Mouse (Mus musculus) olfactory bulb, adult 2 months (tissue): ENCODE measurements around the gene Ager. TPM values are rescaled to one million over a fixed set of nuclear protein-coding genes. Genes with fewer than 3 reads are reported as not detected.
A peak's percentile ranks its signal among the peaks of the same experiment; 100 is the strongest.

Experiments used
- H3K27ac ChIP-seq: fragments of 200-500 bp; 2 replicates; pipeline ENCODE4 v1.5.1; 2012; ENCODE audit warnings: low read depth, low read length; ENCODE audit not compliant: insufficient read depth
- H3K4me1 ChIP-seq: fragments of 200-500 bp; 2 replicates; pipeline ENCODE4 v1.6.1; 2012; ENCODE audit warnings: low read length; ENCODE audit not compliant: control insufficient read depth, insufficient read depth
- H3K4me3 ChIP-seq: fragments of 200-500 bp; 2 replicates; pipeline ENCODE4 v1.5.1; 2012; ENCODE audit warnings: mild to moderate bottlenecking, low read depth, low read length, moderate library complexity; ENCODE audit not compliant: insufficient read depth
- CTCF ChIP-seq: fragments of 200-500 bp; IDR thresholded peaks from 2 replicates; pipeline ENCODE4 v1.5.1; 2012; ENCODE audit warnings: low read depth, mild to moderate bottlenecking, low read length, moderate library complexity; ENCODE audit not compliant: insufficient read depth
- POLR2A ChIP-seq: fragments of 200-500 bp; IDR thresholded peaks from 2 replicates; pipeline ENCODE4 v1.6.1; 2012; ENCODE audit warnings: mild to moderate bottlenecking, low read depth, low read length, moderate library complexity; ENCODE audit not compliant: insufficient read depth
- WGBS: fragments of 180-500 bp; shearing (Covaris S2); methylation state at CpG from one replicate; pipeline ENCODE4 v1.1.7; 2018; 5-methylcytosine and 5-hydroxymethylcytosine counted together
- polyA plus RNA-seq: library from polyadenylated mRNA; stranded (reverse); fragments of >200 nt; gene quantifications from 2 replicates; pipeline ENCODE4 v1.2.4, GENCODE M21; 2012; ENCODE audit warnings: low replicate concordance; ENCODE audit not compliant: missing spikeins, insufficient read depth, insufficient read length

Ager gene
- polyA plus RNA-seq, 1 experiment, result not detected

DNA sequence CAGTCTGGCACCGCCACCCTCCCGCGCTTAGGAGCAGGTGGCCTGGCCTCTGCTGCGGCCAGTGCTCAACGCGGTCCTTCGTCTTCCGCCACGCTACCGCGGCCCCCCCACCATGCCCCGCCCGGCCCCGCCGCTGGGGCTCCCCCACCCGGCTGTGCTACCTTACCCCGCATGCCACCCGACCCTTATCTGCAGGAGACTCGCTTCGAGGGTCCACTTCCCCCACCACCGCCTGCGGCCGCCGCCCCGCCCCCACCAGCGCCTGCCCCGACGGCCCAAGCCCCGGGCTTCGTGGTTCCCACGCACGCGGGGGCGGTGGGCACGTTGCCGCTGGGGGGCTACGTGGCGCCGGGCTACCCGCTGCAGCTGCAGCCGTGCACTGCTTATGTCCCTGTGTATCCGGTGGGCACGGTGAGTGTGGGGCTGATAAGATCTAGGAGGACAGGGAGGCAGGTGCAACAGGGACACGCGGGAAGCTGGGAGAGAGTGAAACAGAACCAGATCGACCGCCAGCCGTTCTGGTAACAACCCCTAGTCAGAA lies 33.2 kb downstream of the Ager start:
- WGBS, result 3% methylated on average over 48 of the region's 48 CpGs
- no peak for TF ChIP-seq CTCF
- TF ChIP-seq POLR2A, result no peak
- peak overlapping the region; percentile 62; the same call in 1 of the 2 replicates for H3K27ac ChIP-seq
- H3K4me3 ChIP-seq, result peak overlapping the region; percentile 89
- peaks cover 39% of the 10 kb centered on the region for H3K4me1 ChIP-seq

GRCm38 (mm10) chr17:34631647-34632046 lies 34.0 kb downstream of the Ager start:
- Histone ChIP-seq H3K27ac (peak overlapping the region; percentile 62), H3K4me1 (peaks cover 31% of the 10 kb centered on the region), H3K4me3 (peak overlapping the region; percentile 89)
- 13% methylated on average over 12 of the region's 12 CpGs for WGBS
- TF ChIP-seq POLR2A, result no peak
- no peak for TF ChIP-seq CTCF

DNA sequence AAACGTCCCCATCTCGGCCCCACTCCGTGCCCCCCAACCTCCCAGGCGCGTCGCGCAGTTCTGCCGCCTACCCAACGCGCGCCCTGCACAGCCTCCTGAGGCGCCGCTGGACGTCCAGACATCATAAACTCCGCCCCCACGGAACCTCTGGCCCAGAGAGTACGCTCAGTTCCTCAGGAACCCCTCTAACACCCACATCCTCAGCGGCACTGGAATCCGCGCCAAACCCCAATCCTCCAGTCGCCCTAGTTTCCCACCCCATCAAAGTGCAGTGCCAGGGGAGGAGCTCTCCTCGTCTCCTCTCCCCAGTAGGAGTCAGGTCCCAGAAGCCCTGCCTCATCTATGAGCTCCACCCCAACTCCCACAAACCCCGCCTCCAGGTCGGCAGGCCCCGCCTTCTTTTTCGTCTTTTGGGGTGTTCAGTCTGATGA lies 34.6 kb downstream of the Ager start:
- peak overlapping the region; percentile 52 for H3K27ac ChIP-seq
- peaks cover 30% of the 10 kb centered on the region for H3K4me1 ChIP-seq
- TF ChIP-seq CTCF, result no peak
- peak; percentile 62 for TF ChIP-seq POLR2A
- 2% methylated on average over 26 of the region's 26 CpGs for WGBS
- H3K4me3 ChIP-seq, result peak overlapping the region; percentile 89

GRCm38 (mm10) chr17:34635671-34636070 lies 38.0 kb downstream of the Ager start:
- no peak overlapping the region for H3K27ac ChIP-seq
- H3K4me1 ChIP-seq, result peaks cover 23% of the 10 kb centered on the region
- TF ChIP-seq CTCF (no peak), POLR2A (no peak)
- 79% methylated on average over 2 of the region's 2 CpGs for WGBS
- no peak overlapping the region for H3K4me3 ChIP-seq

GRCm38 (mm10) chr17:34637459-34637858 lies 39.8 kb downstream of the Ager start:
- H3K4me3 ChIP-seq, result no peak overlapping the region
- H3K4me1 ChIP-seq, result peaks cover 14% of the 10 kb centered on the region
- no peak overlapping the region for H3K27ac ChIP-seq
- 62% methylated on average over 3 of the region's 3 CpGs for WGBS
- no peak for TF ChIP-seq CTCF
- TF ChIP-seq POLR2A, result no peak

GRCm38 (mm10) chr17:34639461-34640255 lies 42.0 kb downstream of the Ager start:
- H3K4me1 ChIP-seq, result peaks cover 7% of the 10 kb centered on the region
- no peak overlapping the region for H3K4me3 ChIP-seq
- TF ChIP-seq CTCF (no peak), POLR2A (no peak)
- H3K27ac ChIP-seq, result no peak overlapping the region
- 83% methylated on average over 7 of the region's 7 CpGs for WGBS

- Histone ChIP-seq H3K4me1 (peaks cover 16% of the 10 kb centered on the region), H3K27ac (peak overlapping the region; percentile 45), H3K4me3 (no peak overlapping the region)
- no peak for TF ChIP-seq CTCF
- TF ChIP-seq POLR2A, result no peak
- 16% methylated on average over 11 of the region's 11 CpGs for WGBS
Observed at GRCm38 (mm10) chr17:34640778-34641601, 43.3 kb downstream of the Ager start.

GRCm38 (mm10) chr17:34641945-34642344 lies 44.3 kb downstream of the Ager start:
- no peak overlapping the region for H3K4me3 ChIP-seq

DNA sequence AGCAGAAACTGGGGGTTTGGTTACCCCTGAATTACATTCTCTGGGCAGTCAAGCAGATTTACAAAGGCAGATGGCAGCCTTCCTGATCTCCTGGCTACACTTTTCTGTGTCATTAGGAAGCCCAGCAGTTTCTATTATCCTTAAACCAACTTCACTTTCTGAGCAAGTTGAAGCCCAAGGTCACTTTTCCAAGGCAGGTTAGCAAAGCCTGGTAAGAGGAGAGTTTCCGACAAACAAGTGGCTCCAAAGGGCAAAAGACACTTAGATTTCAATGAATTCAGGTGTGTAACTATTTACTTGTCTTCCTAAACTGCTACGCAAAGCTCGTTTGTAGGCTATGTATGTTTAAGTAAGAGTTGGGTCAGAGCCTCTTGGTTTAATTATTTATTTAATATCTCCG lies 45.7 kb downstream of the Ager start:
- TF ChIP-seq CTCF (no peak), POLR2A (no peak)
- H3K27ac ChIP-seq, result no peak overlapping the region
- WGBS, result 92% methylated on average over 4 of the region's 4 CpGs
- no peak overlapping the region for H3K4me3 ChIP-seq
- peaks cover 29% of the 10 kb centered on the region for H3K4me1 ChIP-seq

More at GRCm38 (mm10) chr17:34641945-34642344, 44.3 kb downstream of the Ager start:
- Histone ChIP-seq H3K27ac (no peak overlapping the region), H3K4me1 (peaks cover 22% of the 10 kb centered on the region)
- 57% methylated on average over 3 of the region's 3 CpGs for WGBS
- TF ChIP-seq CTCF (no peak), POLR2A (no peak)
